Mouse (Mus musculus): ENCODE measurements around the gene Gpr176.

Gpr176 gene

DNA sequence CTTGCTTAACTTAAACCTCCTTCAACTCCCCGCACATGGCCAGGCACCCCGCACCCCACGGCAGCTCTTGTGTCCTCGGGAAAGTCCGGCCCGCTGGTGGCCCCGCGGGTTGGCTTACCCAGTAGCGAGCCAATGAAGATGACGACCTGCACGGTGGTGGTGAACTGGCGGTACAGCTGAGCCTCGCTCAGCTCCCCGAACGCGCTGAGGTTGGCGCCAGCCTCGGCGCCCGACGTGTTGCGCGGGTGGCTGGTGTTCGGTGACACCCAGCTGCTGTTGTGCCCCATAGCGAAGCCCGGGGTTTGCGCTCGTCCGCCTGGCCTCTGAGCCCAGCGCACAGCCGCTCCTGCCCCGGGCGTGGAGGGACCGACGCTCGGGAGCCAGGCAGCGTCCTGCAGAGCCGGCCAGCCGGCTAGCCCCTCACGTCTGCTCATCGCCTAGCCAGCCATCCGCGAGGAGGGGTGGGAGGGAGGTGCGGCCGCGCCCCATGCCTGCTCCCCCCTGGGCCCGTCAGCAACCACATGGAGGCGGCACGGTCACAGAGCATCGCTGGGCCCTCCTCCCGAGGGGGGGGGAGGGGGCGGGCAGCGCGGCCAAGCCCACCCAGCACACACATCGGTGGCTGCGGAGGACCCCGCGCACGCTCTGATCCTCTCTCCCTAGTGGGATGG, at the start of gene Gpr176:
TSS of gene Gpr176 (minus strand) at position 519 of the 671 bp plus-strand sequence.
- in situ Hi-C loops (cut with MboI; ENCODE audit: low pct_unique_long_range_greater_than_20kb in 1 of 2, low sequenced_read_pairs in 2 of 2, unreplicated experiment in 1 of 2), result no loop called here

DNA sequence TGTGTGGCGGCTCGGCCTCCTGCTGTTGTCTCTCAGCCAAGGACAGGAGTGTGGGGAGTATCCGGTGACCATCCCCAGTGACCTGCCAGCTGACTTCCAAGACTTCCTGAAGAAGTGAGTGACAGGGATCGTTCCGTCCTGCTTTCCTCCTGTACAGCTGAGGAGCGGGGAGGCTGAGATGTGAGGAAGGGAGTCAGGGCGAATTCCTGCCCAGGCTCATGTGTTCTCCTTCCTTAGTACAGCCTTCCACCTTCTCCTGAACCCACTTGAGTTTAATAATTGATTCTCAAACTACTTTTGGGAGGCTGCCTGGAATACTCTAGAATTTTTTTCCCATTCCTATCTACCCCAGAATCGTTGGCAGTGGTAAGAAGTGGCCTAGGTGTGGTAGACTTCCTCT, 49.2 kb upstream of the Gpr176 start:
- in situ Hi-C loops (cut with MboI; ENCODE audit: low pct_unique_long_range_greater_than_20kb in 1 of 2, low sequenced_read_pairs in 2 of 2, unreplicated experiment in 1 of 2), result no loop called here

DNA sequence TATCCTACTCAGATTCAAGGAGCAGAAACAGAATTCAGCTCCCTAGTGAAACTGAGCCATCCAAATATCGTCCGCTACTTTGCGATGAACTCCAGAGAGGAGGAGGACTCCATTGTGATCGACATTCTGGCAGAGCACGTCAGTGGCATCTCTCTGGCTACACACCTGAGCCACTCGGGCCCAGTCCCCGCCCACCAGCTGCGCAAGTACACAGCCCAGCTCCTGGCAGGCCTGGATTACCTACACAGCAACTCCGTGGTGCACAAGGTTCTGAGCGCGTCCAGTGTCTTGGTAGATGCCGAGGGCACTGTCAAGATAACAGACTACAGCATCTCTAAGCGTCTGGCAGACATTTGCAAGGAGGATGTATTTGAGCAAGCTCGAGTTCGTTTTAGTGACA, 48.7 kb upstream of the Gpr176 start:
- in situ Hi-C loops (cut with MboI; ENCODE audit: low pct_unique_long_range_greater_than_20kb in 1 of 2, low sequenced_read_pairs in 2 of 2, unreplicated experiment in 1 of 2), result no loop called here

DNA sequence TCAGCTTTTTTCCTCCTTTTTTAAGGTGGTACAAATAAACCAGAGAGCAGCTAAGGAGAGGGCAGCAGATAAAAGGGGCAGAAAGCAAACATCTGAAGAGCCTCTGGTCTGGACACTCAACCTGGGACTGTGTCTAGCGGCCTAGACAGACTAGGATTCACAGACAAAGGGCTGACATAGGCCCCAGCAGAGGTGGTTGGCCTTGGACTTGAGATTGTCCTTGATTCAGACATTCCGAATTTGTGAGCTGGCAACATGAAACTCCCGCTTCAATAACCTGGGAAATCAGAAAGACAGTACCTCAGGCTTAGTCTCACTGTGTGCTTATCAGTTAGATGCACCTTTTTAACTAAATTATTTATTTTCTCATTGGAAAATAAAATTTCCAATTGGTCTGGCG, 44.9 kb upstream of the Gpr176 start:
- in situ Hi-C loops (cut with MboI; ENCODE audit: low pct_unique_long_range_greater_than_20kb in 1 of 2, low sequenced_read_pairs in 2 of 2, unreplicated experiment in 1 of 2), result no loop called here

DNA sequence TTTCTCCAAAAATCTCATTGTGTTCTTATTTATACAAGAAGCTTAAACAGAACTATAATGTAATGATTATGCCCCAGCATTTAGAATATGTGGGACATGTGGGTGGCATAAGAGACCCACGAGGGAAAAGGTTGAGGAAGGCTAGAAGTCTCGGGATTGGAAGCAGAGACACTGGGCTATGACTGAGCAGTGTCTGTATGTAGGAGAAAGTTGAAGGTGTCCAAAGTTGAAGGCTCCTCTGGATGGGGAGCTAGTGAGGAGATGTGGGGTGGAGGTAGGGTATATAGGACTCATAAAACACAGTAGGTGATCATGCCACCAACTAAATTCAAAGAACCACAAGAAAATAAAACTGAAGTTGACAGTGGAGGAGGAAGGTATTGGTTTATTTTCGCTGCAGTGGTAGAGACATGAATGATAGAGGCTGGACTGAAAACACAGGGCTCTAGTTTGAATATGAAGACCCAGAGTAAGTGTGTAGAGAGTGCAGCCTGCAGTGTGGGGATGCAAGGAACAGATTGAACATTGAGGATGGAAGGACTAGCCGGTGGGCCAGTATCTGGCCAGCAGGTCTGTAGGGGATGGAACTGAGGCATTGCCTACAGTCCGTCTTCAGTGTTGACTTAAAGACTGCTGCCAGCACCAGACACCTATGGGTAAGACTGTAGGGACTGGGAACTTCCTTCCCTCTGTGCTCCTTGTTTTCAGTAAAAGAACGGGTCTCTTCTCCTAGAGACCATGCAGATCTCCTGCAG, 42.6 kb upstream of the Gpr176 start:
- in situ Hi-C loops (cut with MboI; ENCODE audit: low pct_unique_long_range_greater_than_20kb in 1 of 2, low sequenced_read_pairs in 2 of 2, unreplicated experiment in 1 of 2), result no loop called here

DNA sequence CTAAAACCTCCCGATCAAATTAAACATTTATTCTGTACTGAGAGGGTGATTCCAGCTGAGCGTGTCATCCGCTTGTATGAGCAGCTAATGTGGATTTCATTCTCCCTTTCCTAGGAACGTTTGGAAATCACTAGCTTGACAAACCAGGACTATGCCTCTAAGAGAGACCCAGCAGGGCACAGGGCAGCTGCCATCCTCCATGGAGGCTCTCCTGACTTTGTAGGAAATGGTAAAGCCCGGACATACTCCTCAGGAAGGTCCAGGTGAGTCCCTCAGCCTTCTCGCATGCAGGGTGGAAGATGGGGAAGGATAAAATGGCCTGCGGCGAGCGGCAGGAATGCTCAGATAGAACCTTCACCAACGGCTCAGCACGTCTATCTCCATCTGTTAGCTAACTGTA, 39.6 kb upstream of the Gpr176 start:
- in situ Hi-C loops (cut with MboI; ENCODE audit: low pct_unique_long_range_greater_than_20kb in 1 of 2, low sequenced_read_pairs in 2 of 2, unreplicated experiment in 1 of 2), result no loop called here

DNA sequence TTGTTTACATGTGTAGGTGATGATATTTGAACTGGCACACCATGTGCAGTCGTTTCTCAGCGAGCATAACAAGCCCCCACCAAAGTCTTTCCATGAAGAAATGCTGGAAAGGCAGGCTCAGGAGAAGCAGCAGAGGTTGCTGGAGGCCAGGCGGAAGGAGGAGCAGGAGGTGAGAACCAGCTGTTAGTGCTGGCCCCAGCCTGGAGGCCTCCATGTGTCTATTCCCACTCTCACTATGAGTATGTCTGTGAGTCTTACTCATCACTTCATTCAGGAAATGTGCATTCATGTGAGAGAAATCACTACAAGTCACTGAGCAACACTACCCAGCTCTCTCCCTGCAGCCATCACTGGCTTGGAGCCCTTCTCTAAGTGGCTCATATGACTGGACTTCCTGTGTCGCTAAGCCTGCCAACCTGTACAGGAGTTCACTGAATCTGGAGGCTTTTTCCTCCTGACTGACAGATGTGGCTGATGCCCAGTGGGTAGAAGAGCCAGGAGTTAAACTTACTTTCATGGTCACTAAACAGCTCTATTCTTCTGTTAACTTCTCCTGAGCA, 35.2 kb upstream of the Gpr176 start:
- in situ Hi-C loops (cut with MboI; ENCODE audit: low pct_unique_long_range_greater_than_20kb in 1 of 2, low sequenced_read_pairs in 2 of 2, unreplicated experiment in 1 of 2), result no loop called here

DNA sequence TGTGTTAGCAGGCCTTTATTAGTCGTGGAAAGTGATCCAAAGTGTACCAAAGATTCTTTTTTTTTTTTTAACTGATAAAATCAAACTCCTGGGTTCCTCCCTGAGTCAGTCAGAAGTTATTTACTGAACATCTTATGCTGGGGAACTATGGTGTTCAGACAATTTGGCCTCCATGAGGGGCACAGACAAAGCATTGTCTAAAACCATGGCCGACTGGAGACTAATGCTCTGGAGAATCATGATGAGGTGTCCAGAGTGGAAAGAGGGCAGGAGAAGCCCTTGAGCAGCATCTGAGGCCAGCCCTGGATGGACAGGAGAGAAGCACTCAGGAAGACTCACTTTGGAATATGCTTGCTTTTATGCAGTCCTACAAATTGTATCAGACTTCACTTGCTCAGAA, 33.6 kb upstream of the Gpr176 start:
- in situ Hi-C loops (cut with MboI; ENCODE audit: low pct_unique_long_range_greater_than_20kb in 1 of 2, low sequenced_read_pairs in 2 of 2, unreplicated experiment in 1 of 2), result no loop called here

DNA sequence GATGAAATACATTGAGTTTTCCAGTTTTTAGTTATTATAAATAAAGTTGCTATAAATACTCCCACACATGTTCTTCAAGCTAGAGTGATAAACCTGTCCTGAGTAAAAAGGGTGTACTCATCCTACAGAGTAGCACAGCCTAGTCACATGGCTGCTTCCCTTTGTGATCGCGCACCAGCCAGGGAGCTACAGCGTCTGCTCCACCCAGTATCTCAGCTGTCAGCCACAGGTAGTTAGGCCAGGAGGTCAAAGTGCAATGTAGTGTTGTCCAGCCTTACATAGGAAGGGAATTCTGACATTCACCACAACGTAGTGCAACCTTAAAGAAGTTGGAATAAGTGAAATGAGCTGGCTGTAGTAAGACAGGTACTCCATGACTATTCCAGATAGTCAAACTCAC, 32.3 kb upstream of the Gpr176 start:
- in situ Hi-C loops (cut with MboI; ENCODE audit: low pct_unique_long_range_greater_than_20kb in 1 of 2, low sequenced_read_pairs in 2 of 2, unreplicated experiment in 1 of 2), result no loop called here

DNA sequence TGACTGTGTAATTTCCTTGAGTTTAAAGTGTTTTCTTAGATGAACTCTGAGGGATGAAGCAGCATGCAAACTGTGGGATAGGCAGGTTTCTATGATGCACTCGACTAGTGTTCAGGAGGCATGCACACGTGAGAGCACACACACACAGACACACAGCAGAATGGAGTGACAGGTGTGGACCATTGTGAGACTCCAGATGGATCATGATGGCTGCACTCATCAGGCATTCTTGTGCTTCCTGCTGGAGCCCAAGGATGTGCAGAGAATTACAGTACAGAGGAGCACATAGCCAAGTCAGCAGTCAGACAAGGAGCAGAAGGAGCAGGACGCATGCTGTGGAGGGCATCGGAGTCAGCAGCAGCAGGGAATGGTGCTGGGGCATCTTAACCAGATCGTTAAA, 31.1 kb upstream of the Gpr176 start:
- in situ Hi-C loops (cut with MboI; ENCODE audit: low pct_unique_long_range_greater_than_20kb in 1 of 2, low sequenced_read_pairs in 2 of 2, unreplicated experiment in 1 of 2), result no loop called here

DNA sequence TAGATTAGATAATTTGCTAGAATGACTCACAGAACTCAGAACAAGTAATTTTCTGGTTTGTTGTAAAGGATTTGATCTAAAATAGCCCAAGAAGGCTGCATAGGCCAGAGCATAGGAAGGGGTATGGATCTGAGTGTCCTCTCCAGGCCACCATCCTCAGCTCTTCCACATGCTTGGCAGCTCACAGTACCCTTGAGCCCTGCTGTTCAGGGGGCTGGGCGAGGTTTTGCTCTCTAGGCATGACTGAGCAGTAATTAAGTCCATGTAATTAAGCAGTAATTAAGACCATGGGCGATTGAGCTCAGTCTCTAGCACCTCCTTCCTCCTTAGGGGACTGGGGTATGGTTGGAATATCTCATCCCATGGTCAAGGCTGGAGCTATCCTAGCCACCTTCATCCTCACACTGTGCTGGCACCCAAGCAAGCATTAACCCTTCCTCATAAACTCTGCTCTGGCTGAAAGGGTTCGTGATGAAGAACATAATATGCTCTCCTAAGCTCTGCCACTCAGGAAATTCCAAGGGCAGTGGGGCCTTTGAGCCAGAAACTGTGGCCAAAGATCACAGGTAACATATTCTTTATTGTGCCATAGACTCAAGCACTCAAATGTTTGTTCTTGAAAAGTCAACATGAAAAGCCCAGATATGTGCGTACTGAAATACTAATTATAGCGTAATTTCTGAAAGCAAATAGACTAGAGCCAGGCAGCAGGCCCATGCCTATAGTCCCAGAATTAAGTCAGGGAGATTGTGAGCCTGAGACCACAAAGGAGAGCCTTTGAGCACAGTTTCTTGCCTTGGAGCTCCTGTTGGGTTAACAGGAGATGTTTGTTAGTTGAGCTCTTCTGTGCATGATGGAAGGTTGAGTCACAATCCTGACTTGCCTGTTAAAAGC, 28.9 kb upstream of the Gpr176 start:
- in situ Hi-C loops (cut with MboI; ENCODE audit: low pct_unique_long_range_greater_than_20kb in 1 of 2, low sequenced_read_pairs in 2 of 2, unreplicated experiment in 1 of 2), result no loop called here

DNA sequence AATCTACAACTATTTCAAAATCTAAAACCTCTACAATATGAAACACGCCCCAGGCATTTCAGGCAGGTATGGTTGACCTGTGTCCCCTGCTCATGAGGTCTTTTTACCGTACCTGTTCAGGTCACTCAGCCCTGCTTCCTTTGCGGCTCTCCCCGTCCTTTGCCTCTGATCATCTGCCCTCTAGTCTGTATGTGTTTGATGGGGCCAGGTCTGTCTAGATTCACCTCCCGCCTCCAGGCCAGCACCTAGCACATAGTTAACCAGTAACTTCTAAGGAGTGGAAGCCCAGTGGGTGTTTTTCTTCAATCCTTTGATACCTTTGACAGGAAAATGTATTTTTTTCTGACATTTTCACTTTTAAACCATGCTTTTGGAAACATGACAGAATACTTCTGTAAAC, 26.5 kb upstream of the Gpr176 start:
- in situ Hi-C loops (cut with MboI; ENCODE audit: low pct_unique_long_range_greater_than_20kb in 1 of 2, low sequenced_read_pairs in 2 of 2, unreplicated experiment in 1 of 2), result no loop called here

DNA sequence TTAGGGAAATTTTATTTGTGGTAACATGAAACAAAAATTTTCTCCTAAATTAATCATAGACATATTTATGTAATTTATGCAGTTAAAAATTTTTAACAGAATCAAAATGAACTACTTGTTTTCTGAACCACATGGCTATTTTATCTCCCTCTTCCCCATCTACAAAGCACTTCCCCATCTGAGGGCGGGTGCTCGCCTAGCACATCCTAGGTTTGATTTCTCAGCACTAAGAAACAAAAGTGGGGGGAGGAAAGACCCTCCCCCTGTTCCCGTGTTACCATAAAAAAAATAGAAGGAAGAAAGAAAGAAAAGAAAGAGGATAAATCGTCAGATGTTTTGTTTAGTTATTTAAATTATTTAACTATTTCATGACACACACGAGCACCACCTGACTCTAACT, 18.0 kb upstream of the Gpr176 start:
- in situ Hi-C loops (cut with MboI; ENCODE audit: low pct_unique_long_range_greater_than_20kb in 1 of 2, low sequenced_read_pairs in 2 of 2, unreplicated experiment in 1 of 2), result no loop called here

DNA sequence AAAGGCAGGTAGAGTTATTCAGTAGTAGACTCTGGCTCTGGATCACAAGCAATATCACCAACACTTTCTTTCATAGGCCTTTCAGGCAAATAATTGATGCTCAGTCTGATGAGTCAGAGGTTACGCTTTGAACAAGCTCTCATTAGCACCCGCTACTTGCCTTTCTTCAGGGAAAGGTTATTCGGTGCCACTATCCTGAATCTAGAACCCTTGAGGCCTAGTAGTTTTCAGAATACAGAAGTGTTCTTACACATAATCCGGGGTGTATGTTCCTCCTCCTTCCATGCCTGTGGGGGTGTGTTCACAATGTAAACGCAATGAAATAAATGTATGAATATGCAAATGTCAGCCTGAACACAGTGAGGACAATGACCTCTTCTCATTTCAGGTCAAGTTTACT, 16.9 kb upstream of the Gpr176 start:
- in situ Hi-C loops (cut with MboI; ENCODE audit: low pct_unique_long_range_greater_than_20kb in 1 of 2, low sequenced_read_pairs in 2 of 2, unreplicated experiment in 1 of 2), result no loop called here

DNA sequence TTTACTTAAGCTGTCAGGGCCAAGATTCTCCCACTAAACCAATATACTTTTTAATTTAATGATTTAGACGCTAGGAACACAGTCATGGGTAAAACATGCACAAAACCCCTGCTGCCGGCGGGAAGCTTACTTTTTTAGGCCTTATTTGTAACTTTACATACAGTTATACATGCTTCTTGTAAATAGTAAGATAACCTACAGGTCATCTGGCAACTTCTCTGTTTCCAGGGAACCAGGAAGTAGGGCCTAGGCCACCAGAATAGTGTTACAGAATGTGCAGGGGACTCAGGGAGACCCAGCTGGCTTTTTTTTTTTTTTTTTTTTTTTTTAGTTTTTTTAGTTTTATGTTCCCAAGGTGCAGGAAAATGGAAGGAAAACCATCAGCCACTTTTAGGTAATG, 16.4 kb upstream of the Gpr176 start:
- in situ Hi-C loops (cut with MboI; ENCODE audit: low pct_unique_long_range_greater_than_20kb in 1 of 2, low sequenced_read_pairs in 2 of 2, unreplicated experiment in 1 of 2), result no loop called here

DNA sequence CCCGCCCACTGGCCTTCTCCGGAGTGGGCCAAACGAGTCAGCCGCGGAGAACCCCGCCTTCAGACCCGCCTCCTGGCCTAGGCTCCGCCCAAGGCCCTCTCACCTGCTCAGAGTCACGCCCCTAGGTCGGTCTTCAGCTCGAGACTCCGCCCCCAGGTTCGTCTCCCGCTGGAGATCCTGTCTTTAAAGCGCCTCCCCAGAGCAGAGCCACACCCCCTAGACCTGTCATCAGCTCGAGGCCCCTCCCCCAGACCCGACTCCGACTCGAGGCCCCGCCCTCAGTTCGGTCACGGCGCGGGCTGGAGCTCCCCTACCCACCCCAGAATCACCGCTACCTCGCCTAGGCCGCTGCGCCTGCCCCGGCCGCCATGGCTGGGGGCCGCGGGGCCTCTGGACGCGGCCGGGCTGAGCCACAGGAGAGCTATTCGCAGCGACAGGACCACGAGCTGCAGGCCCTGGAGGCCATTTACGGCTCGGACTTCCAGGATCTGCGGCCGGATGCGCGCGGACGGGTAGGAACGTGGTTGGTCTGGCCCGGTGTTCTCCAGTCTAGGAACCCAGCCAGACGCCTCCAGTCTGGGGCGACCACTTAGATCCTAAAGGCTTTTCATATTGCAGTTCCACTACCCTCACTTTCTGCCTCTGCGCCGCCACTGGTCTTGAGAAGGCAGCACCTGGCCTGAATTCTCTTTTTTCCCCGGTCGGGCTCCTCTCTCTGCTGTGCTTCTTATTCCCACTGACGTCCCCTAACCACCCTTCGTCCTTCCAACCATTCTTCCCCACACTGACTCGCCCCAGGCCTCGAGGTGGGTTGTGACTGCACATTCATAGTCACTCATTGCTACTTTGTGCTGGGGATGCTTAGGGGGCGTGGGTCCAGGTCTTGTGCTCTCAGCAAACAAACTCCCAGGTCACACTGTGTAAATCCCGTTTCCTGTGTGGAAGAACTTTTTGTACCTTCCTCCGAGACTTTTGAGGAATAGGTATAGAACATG, 15.4 kb upstream of the Gpr176 start, which contains the start of gene Eif2ak4:
TSS of gene Eif2ak4 (plus strand) at position 278 of the 995 bp plus-strand sequence.
- in situ Hi-C loops (cut with MboI; ENCODE audit: low pct_unique_long_range_greater_than_20kb in 1 of 2, low sequenced_read_pairs in 2 of 2, unreplicated experiment in 1 of 2), result no loop called here

DNA sequence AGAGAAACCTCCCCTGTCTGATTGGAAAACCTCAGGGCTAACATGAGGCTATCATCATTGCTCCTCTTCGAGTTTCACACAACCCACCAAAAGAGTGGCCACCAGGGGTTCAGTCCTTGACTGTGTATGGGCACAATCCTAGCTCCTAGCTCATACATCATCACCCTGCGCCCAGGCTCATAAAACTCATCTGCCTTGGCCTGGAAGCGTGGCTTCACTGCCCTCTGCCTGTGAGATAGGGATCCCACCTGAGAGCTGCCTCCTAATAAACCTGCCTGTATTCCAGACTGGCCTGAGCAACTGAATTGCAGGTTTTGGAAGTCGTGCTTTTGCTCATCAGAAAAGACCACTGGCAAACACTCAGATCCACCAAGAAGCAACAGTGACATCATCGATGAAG, 10.2 kb upstream of the Gpr176 start:
- in situ Hi-C loops (cut with MboI; ENCODE audit: low pct_unique_long_range_greater_than_20kb in 1 of 2, low sequenced_read_pairs in 2 of 2, unreplicated experiment in 1 of 2), result no loop called here

DNA sequence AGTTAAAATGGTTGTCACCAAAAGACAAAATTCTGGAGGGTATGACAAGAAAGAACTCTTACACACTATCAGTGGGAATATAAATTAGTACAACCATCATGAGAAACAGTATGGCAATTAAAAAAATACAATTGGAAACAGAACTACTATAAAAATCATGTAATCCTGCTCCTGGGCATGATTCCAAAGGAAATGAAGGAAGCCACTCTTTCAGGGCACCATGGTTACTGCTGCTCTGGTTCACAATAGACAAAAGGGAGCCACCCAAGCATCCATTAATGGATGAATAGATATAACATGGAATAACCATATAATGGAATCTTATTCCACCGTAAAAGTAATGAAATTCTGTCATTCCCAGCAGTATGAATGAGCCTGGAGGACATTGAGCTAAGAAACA, 6.5 kb upstream of the Gpr176 start:
- in situ Hi-C loops (cut with MboI; ENCODE audit: low pct_unique_long_range_greater_than_20kb in 1 of 2, low sequenced_read_pairs in 2 of 2, unreplicated experiment in 1 of 2), result no loop called here
